Mouse (Mus musculus): ENCODE data around the gene Trim26. TPM values are rescaled to one million over a fixed set of nuclear protein-coding genes. Genes with fewer than 3 reads are reported as not detected.
"Not testable (repeated sequence)": the region's sequence is repeated elsewhere in the genome, so short reads cannot be mapped to it uniquely, and the experiment has no call there.

The Trim26 gene
- 10 to 100 TPM; 23.1 to 26.2 (median 24.2) TPM for total RNA-seq (2022)

GRCm38 (mm10) chr17:36836874-36837647 is at the start of gene Trim26:
Trim26 (plus strand) TSS chr17:36837134.
- peak; percentile 90 to 95 for DNase-seq (ENCODE audit: low spot score in 2 of 2)

- DNase-seq (ENCODE audit: low spot score in 2 of 2), result no peak
Observed at GRCm38 (mm10) chr17:36788351-36788750, 48.6 kb upstream of the Trim26 start.

GRCm38 (mm10) chr17:36788801-36789200 is 48.1 kb upstream of the Trim26 start:
- DNase-seq (ENCODE audit: low spot score in 2 of 2), result peak; percentile 28 to 60

GRCm38 (mm10) chr17:36799493-36799892 is 37.4 kb upstream of the Trim26 start:
- no peak for DNase-seq (ENCODE audit: low spot score in 2 of 2)

GRCm38 (mm10) chr17:36799921-36800462 is 36.9 kb upstream of the Trim26 start:
- DNase-seq (ENCODE audit: low spot score in 2 of 2), result not testable (repeated sequence)

- DNase-seq (ENCODE audit: low spot score in 2 of 2), result no peak
Observed at GRCm38 (mm10) chr17:36811871-36812270, 25.1 kb upstream of the Trim26 start, which contains the start of gene H2-M10.6. H2-M10.6 (plus strand) TSS chr17:36812171.

GRCm38 (mm10) chr17:36824005-36824404 is 12.9 kb upstream of the Trim26 start:
- no peak for DNase-seq (ENCODE audit: low spot score in 2 of 2)

- no peak for DNase-seq (ENCODE audit: low spot score in 2 of 2)
Observed at GRCm38 (mm10) chr17:36825525-36825924, 11.4 kb upstream of the Trim26 start.

- peak; percentile 47 to 88 for DNase-seq (ENCODE audit: low spot score in 2 of 2)
Observed at GRCm38 (mm10) chr17:36826002-36826401, 10.9 kb upstream of the Trim26 start.

- no peak for DNase-seq (ENCODE audit: low spot score in 2 of 2)
Observed at GRCm38 (mm10) chr17:36828488-36828887, 8.4 kb upstream of the Trim26 start.

- DNase-seq (ENCODE audit: low spot score in 2 of 2), result no peak
Observed at GRCm38 (mm10) chr17:36830470-36830869, 6.5 kb upstream of the Trim26 start.

- DNase-seq (ENCODE audit: low spot score in 2 of 2), result no peak
Observed at GRCm38 (mm10) chr17:36832694-36833093, 4.2 kb upstream of the Trim26 start.

- peak; percentile 18 to 24 for DNase-seq (ENCODE audit: low spot score in 2 of 2)
Observed at GRCm38 (mm10) chr17:36835591-36836426, 1.1 kb upstream of the Trim26 start.

- no peak for DNase-seq (ENCODE audit: low spot score in 2 of 2)
Observed at GRCm38 (mm10) chr17:36836427-36836812, 514 bp upstream of the Trim26 start.

- DNase-seq (ENCODE audit: low spot score in 2 of 2), result no peak
Observed at GRCm38 (mm10) chr17:36839001-36839400, 2.1 kb downstream of the Trim26 start.

- no peak for DNase-seq (ENCODE audit: low spot score in 2 of 2)
Observed at GRCm38 (mm10) chr17:36839931-36840330, 3.0 kb downstream of the Trim26 start.

- DNase-seq (ENCODE audit: low spot score in 2 of 2), result no peak
Observed at GRCm38 (mm10) chr17:36840961-36841445, 4.1 kb downstream of the Trim26 start.

- DNase-seq (ENCODE audit: low spot score in 2 of 2), result no peak
Observed at GRCm38 (mm10) chr17:36843696-36844095, 6.8 kb downstream of the Trim26 start.

- no peak for DNase-seq (ENCODE audit: low spot score in 2 of 2)
Observed at GRCm38 (mm10) chr17:36844286-36844719, 7.4 kb downstream of the Trim26 start.

GRCm38 (mm10) chr17:36844725-36845124 is 7.8 kb downstream of the Trim26 start:
- no peak for DNase-seq (ENCODE audit: low spot score in 2 of 2)

GRCm38 (mm10) chr17:36848911-36849310 is 12.0 kb downstream of the Trim26 start:
- DNase-seq (ENCODE audit: low spot score in 2 of 2), result no peak

GRCm38 (mm10) chr17:36849992-36850391 is 13.1 kb downstream of the Trim26 start:
- no peak for DNase-seq (ENCODE audit: low spot score in 2 of 2)

All from left cerebral cortex, adult 8-10 months (tissue).